Mouse (Mus musculus) stomach, embryonic 14.5 days (tissue): Measurements from ENCODE around the gene Chic2. TPM values are rescaled to one million over a fixed set of nuclear protein-coding genes. Genes with fewer than 3 reads are reported as not detected.

Source experiments
- ATAC-seq: fragments of 200-750 bp; cut with Nextera tagmentation; 2 replicates; pipeline ENCODE4 v1.8.0; 2017; ENCODE audit warnings: low read depth, moderate TSS enrichment; ENCODE audit not compliant: insufficient number of reproducible peaks, insufficient read depth, low FRiP score
- H3K27ac ChIP-seq: fragments of 300-500 bp; sonication (generic); 2 replicates; pipeline ENCODE4 v1.5.1; 2014; ENCODE audit warnings: mild to moderate bottlenecking, low read length, moderate library complexity, mixed read lengths
- H3K27me3 ChIP-seq: fragments of 300-500 bp; sonication (generic); 2 replicates; pipeline ENCODE4 v1.6.1; 2014; ENCODE audit warnings: low read length, control low read depth, mixed read lengths; ENCODE audit not compliant: control insufficient read depth, insufficient read depth
- H3K36me3 ChIP-seq: fragments of 300-500 bp; sonication (generic); 2 replicates; pipeline ENCODE4 v1.6.1; 2014; ENCODE audit warnings: mild to moderate bottlenecking, control low read depth, low read length, moderate library complexity, mixed read lengths; ENCODE audit not compliant: control insufficient read depth, insufficient read depth
- H3K4me1 ChIP-seq: fragments of 300-500 bp; sonication (generic); 2 replicates; pipeline ENCODE4 v1.6.1; 2014; ENCODE audit warnings: low read length, control low read depth, mixed read lengths; ENCODE audit not compliant: control insufficient read depth, insufficient read depth
- H3K4me2 ChIP-seq: fragments of 300-500 bp; sonication (generic); replicated peaks from 2 replicates; pipeline ENCODE4 v1.6.1; 2014; ENCODE audit warnings: low read depth, low read length, control low read depth
- H3K4me3 ChIP-seq: fragments of 300-500 bp; sonication (generic); 2 replicates; pipeline ENCODE4 v1.5.1; 2014; ENCODE audit warnings: low read depth, low read length, control low read depth
- H3K9ac ChIP-seq: fragments of 300-500 bp; sonication (generic); replicated peaks from 2 replicates; pipeline ENCODE4 v1.6.1; 2014; ENCODE audit warnings: low read depth, mild to moderate bottlenecking, control low read depth, low read length, moderate library complexity, mixed read lengths
- H3K9me3 ChIP-seq: fragments of 300-500 bp; sonication (generic); 2 replicates; pipeline ENCODE4 v1.6.1; 2016; ENCODE audit warnings: low read depth, low read length, control low read depth; ENCODE audit not compliant: control insufficient read depth
- WGBS: fragments of 180-500 bp; shearing (Covaris S2); extraction: QIAGEN DNeasy Blood & Tissue Kit; methylation state at CpG from one replicate; pipeline ENCODE4 v1.1.7; 2014; 5-methylcytosine and 5-hydroxymethylcytosine counted together
- polyA plus RNA-seq: library from polyadenylated mRNA; unstranded; fragments of >200 nt; fragmentation: Nextera tagmentation; extraction: Ambion mirVana; gene quantifications from 2 replicates; pipeline ENCODE4 v1.2.1, GENCODE M21; 2014

Chic2 gene
- polyA plus RNA-seq, 1 experiment from 2014 or later, result 42.7 TPM

- no peak for ATAC-seq
- no peaks in the 10 kb centered on the region for H3K27me3 ChIP-seq
- no peak overlapping the region for H3K4me2 ChIP-seq
- no peaks in the 10 kb centered on the region for H3K4me1 ChIP-seq
- H3K9ac ChIP-seq, result no peak overlapping the region
- no peak overlapping the region for H3K27ac ChIP-seq
- 65% methylated on average over 4 of the region's 4 CpGs for WGBS
- no peaks in the 10 kb centered on the region; the same call in 1 of the 2 replicates for H3K9me3 ChIP-seq
- H3K4me3 ChIP-seq, result no peak overlapping the region
- peaks cover 3% of the 10 kb centered on the region for H3K36me3 ChIP-seq
Measured at GRCm38 (mm10) chr5:75011985-75012738, 32.4 kb downstream of the Chic2 start.

GRCm38 (mm10) chr5:75004755-75005154 is 39.8 kb downstream of the Chic2 start:
- no peak overlapping the region for H3K27ac ChIP-seq
- no peaks in the 10 kb centered on the region for H3K4me1 ChIP-seq
- H3K36me3 ChIP-seq, result peaks cover 4% of the 10 kb centered on the region; the same call in 1 of the 2 replicates
- H3K4me2 ChIP-seq, result no peak overlapping the region
- H3K9me3 ChIP-seq, result no peaks in the 10 kb centered on the region; the same call in 1 of the 2 replicates
- H3K4me3 ChIP-seq, result no peak overlapping the region
- ATAC-seq, result no peak
- no peak overlapping the region for H3K9ac ChIP-seq
- 86% methylated on average over 3 of the region's 3 CpGs for WGBS
- no peaks in the 10 kb centered on the region for H3K27me3 ChIP-seq

- no peak overlapping the region for H3K9ac ChIP-seq
- H3K27me3 ChIP-seq, result no peaks in the 10 kb centered on the region
- no peak overlapping the region for H3K4me2 ChIP-seq
- H3K27ac ChIP-seq, result no peak overlapping the region
- H3K4me3 ChIP-seq, result no peak overlapping the region
- no peaks in the 10 kb centered on the region for H3K9me3 ChIP-seq
- WGBS, result 86% methylated on average over 3 of the region's 3 CpGs
- no peaks in the 10 kb centered on the region for H3K4me1 ChIP-seq
- H3K36me3 ChIP-seq, result peaks cover 8% of the 10 kb centered on the region
- ATAC-seq, result no peak
Measured at GRCm38 (mm10) chr5:75002109-75002508, 42.5 kb downstream of the Chic2 start.

GRCm38 (mm10) chr5:74998716-74999512 is 45.7 kb downstream of the Chic2 start:
- 77% methylated on average over 12 of the region's 12 CpGs for WGBS
- ATAC-seq, result no peak
- no peak overlapping the region for H3K9ac ChIP-seq
- no peak overlapping the region for H3K27ac ChIP-seq
- no peaks in the 10 kb centered on the region for H3K9me3 ChIP-seq
- H3K27me3 ChIP-seq, result no peaks in the 10 kb centered on the region
- no peaks in the 10 kb centered on the region for H3K4me1 ChIP-seq
- no peak overlapping the region for H3K4me3 ChIP-seq
- H3K36me3 ChIP-seq, result peaks cover 12% of the 10 kb centered on the region
- H3K4me2 ChIP-seq, result no peak overlapping the region

- WGBS, result 78% methylated on average over 8 of the region's 8 CpGs
- no peaks in the 10 kb centered on the region for H3K4me1 ChIP-seq
- peaks cover 9% of the 10 kb centered on the region for H3K36me3 ChIP-seq
- H3K4me3 ChIP-seq, result no peak overlapping the region
- H3K4me2 ChIP-seq, result no peak overlapping the region
- ATAC-seq, result no peak
- no peak overlapping the region for H3K27ac ChIP-seq
- peaks cover 10% of the 10 kb centered on the region; the same call in 1 of the 2 replicates for H3K9me3 ChIP-seq
- no peaks in the 10 kb centered on the region for H3K27me3 ChIP-seq
- H3K9ac ChIP-seq, result no peak overlapping the region
Measured at GRCm38 (mm10) chr5:74994947-74995346, 49.6 kb downstream of the Chic2 start.

- WGBS, result 67% methylated on average over 5 of the region's 5 CpGs
- H3K27ac ChIP-seq, result no peak overlapping the region
- no peak overlapping the region for H3K4me3 ChIP-seq
- no peaks in the 10 kb centered on the region for H3K9me3 ChIP-seq
- H3K36me3 ChIP-seq, result no peaks in the 10 kb centered on the region
- no peaks in the 10 kb centered on the region for H3K27me3 ChIP-seq
- peaks cover 8% of the 10 kb centered on the region; the same call in 1 of the 2 replicates for H3K4me1 ChIP-seq
- H3K4me2 ChIP-seq, result no peak overlapping the region
- H3K9ac ChIP-seq, result no peak overlapping the region
- no peak for ATAC-seq
Measured at GRCm38 (mm10) chr5:74984101-74984500, 60.5 kb downstream of the Chic2 start.

GRCm38 (mm10) chr5:74980574-74980973 is 64.0 kb downstream of the Chic2 start:
- ATAC-seq, result no peak
- Histone ChIP-seq H3K36me3 (no peaks in the 10 kb centered on the region), H3K27me3 (no peaks in the 10 kb centered on the region), H3K27ac (no peak overlapping the region), H3K4me1 (peaks cover 11% of the 10 kb centered on the region; the same call in 1 of the 2 replicates), H3K9ac (no peak overlapping the region), H3K9me3 (no peaks in the 10 kb centered on the region), H3K4me2 (no peak overlapping the region), H3K4me3 (no peak overlapping the region)
- 81% methylated on average over 4 of the region's 4 CpGs for WGBS

- no peak overlapping the region for H3K27ac ChIP-seq
- WGBS, result 13% methylated on average over 7 of the region's 7 CpGs
Measured at GRCm38 (mm10) chr5:74980154-74980553, 64.4 kb downstream of the Chic2 start.

More at GRCm38 (mm10) chr5:74980154-74980553, 64.4 kb downstream of the Chic2 start:
- peaks cover 12% of the 10 kb centered on the region; the same call in 1 of the 2 replicates for H3K4me1 ChIP-seq
- ATAC-seq, result no peak
- H3K27me3 ChIP-seq, result no peaks in the 10 kb centered on the region
- no peak overlapping the region for H3K9ac ChIP-seq
- no peak overlapping the region for H3K4me3 ChIP-seq
- H3K36me3 ChIP-seq, result no peaks in the 10 kb centered on the region
- H3K4me2 ChIP-seq, result no peak overlapping the region
- no peaks in the 10 kb centered on the region for H3K9me3 ChIP-seq
